Mouse (Mus musculus) urinary bladder, adult 2 months (tissue): ENCODE measurements around the gene Cchcr1. TPM values are rescaled to one million over a fixed set of nuclear protein-coding genes. Genes with fewer than 3 reads are reported as not detected.

ENCODE experiments used
- DNase-seq: peaks from one replicate; pipeline ENCODE4 v3.0.0; 2022; ENCODE audit warnings: low spot score
- polyA plus RNA-seq: library from polyadenylated mRNA; depleted of rRNA; stranded (reverse); fragments of >200 nt; gene quantifications from 2 replicates; pipeline ENCODE4 v1.2.3, GENCODE M21; 2012

The Cchcr1 gene
- polyA plus RNA-seq, 1 experiment: 16.2 TPM

- DNase-seq: no peak
Observed at GRCm38 (mm10) chr17:35514756-35515155, 2.1 kb upstream of the Cchcr1 start.

GRCm38 (mm10) chr17:35515911-35516640 lies 824 bp upstream of the Cchcr1 start:
- no peak for DNase-seq

- no peak for DNase-seq
Observed at GRCm38 (mm10) chr17:35517526-35517925, 626 bp downstream of the Cchcr1 start.

- DNase-seq: no peak
Observed at GRCm38 (mm10) chr17:35524354-35524753, 7.5 kb downstream of the Cchcr1 start.

GRCm38 (mm10) chr17:35526644-35527043 lies 9.7 kb downstream of the Cchcr1 start:
- no peak for DNase-seq

GRCm38 (mm10) chr17:35532360-35532759 lies 15.5 kb downstream of the Cchcr1 start:
- no peak for DNase-seq

- no peak for DNase-seq
Observed at GRCm38 (mm10) chr17:35532901-35533300, 16.0 kb downstream of the Cchcr1 start, which contains the start of gene Psors1c2. Gene Psors1c2, plus strand, starts transcription at chr17:35533201.

GRCm38 (mm10) chr17:35534343-35534742 lies 17.4 kb downstream of the Cchcr1 start:
- no peak for DNase-seq

- no peak for DNase-seq
Observed at GRCm38 (mm10) chr17:35537421-35537820, 20.5 kb downstream of the Cchcr1 start.

- DNase-seq: no peak
Observed at GRCm38 (mm10) chr17:35538476-35538875, 21.6 kb downstream of the Cchcr1 start.

- DNase-seq: no peak
Observed at GRCm38 (mm10) chr17:35539540-35539939, 22.6 kb downstream of the Cchcr1 start.

GRCm38 (mm10) chr17:35542761-35543411 lies 26.0 kb downstream of the Cchcr1 start:
- DNase-seq: no peak

- DNase-seq: no peak
Observed at GRCm38 (mm10) chr17:35543412-35543861, 26.5 kb downstream of the Cchcr1 start.

GRCm38 (mm10) chr17:35544001-35544400 lies 27.1 kb downstream of the Cchcr1 start:
- DNase-seq: no peak

GRCm38 (mm10) chr17:35544680-35545079 lies 27.8 kb downstream of the Cchcr1 start:
- no peak for DNase-seq

GRCm38 (mm10) chr17:35547465-35547864 lies 30.6 kb downstream of the Cchcr1 start:
- no peak for DNase-seq

GRCm38 (mm10) chr17:35548636-35549035 lies 31.7 kb downstream of the Cchcr1 start:
- no peak for DNase-seq

GRCm38 (mm10) chr17:35549437-35550142 lies 32.7 kb downstream of the Cchcr1 start:
- peak; percentile 58 for DNase-seq

GRCm38 (mm10) chr17:35550143-35550494 lies 33.2 kb downstream of the Cchcr1 start:
- no peak for DNase-seq

- DNase-seq: no peak
Observed at GRCm38 (mm10) chr17:35550871-35551270, 34.0 kb downstream of the Cchcr1 start.

- DNase-seq: no peak
Observed at GRCm38 (mm10) chr17:35551881-35552414, 35.0 kb downstream of the Cchcr1 start, which contains the start of gene Cdsn. Gene Cdsn, plus strand, starts transcription at chr17:35552128.

GRCm38 (mm10) chr17:35554321-35554720 lies 37.4 kb downstream of the Cchcr1 start:
- DNase-seq: no peak
